Mouse (Mus musculus): Measurements from ENCODE around the gene Myrip.
"Not testable (repeated sequence)": the region's sequence is repeated elsewhere in the genome, so short reads cannot be mapped to it uniquely, and the experiment has no call there.

Gene Myrip

GRCm38 (mm10) chr9:120301213-120301612 is at the start of gene Myrip:
Gene Myrip (plus strand): TSS chr9:120301513.
- not testable (repeated sequence) for DNase-seq (ENCODE audit: extremely low spot score, low read depth, low spot score)

- DNase-seq (ENCODE audit: extremely low spot score, low read depth, low spot score), result no peak
Measured at GRCm38 (mm10) chr9:120259805-120260204, 41.5 kb upstream of the Myrip start.

- DNase-seq (ENCODE audit: extremely low spot score, low read depth, low spot score), result no peak
Measured at GRCm38 (mm10) chr9:120263994-120264393, 37.3 kb upstream of the Myrip start.

GRCm38 (mm10) chr9:120273083-120273482 is 28.2 kb upstream of the Myrip start:
- DNase-seq (ENCODE audit: extremely low spot score, low read depth, low spot score), result no peak

GRCm38 (mm10) chr9:120275226-120275625 is 26.1 kb upstream of the Myrip start:
- no peak for DNase-seq (ENCODE audit: extremely low spot score, low read depth, low spot score)

GRCm38 (mm10) chr9:120281147-120281546 is 20.2 kb upstream of the Myrip start:
- DNase-seq (ENCODE audit: extremely low spot score, low read depth, low spot score), result no peak

- DNase-seq (ENCODE audit: extremely low spot score, low read depth, low spot score), result no peak
Measured at GRCm38 (mm10) chr9:120282461-120283047, 18.8 kb upstream of the Myrip start.

GRCm38 (mm10) chr9:120283556-120283955 is 17.8 kb upstream of the Myrip start:
- DNase-seq (ENCODE audit: extremely low spot score, low read depth, low spot score), result no peak

- DNase-seq (ENCODE audit: extremely low spot score, low read depth, low spot score), result no peak
Measured at GRCm38 (mm10) chr9:120288011-120288410, 13.3 kb upstream of the Myrip start.

- DNase-seq (ENCODE audit: extremely low spot score, low read depth, low spot score), result no peak
Measured at GRCm38 (mm10) chr9:120290375-120290774, 10.9 kb upstream of the Myrip start.

- no peak for DNase-seq (ENCODE audit: extremely low spot score, low read depth, low spot score)
Measured at GRCm38 (mm10) chr9:120292488-120292887, 8.8 kb upstream of the Myrip start.

- no peak for DNase-seq (ENCODE audit: extremely low spot score, low read depth, low spot score)
Measured at GRCm38 (mm10) chr9:120295527-120295926, 5.8 kb upstream of the Myrip start.

GRCm38 (mm10) chr9:120296938-120297337 is 4.4 kb upstream of the Myrip start:
- DNase-seq (ENCODE audit: extremely low spot score, low read depth, low spot score), result no peak

GRCm38 (mm10) chr9:120299429-120299828 is 1.9 kb upstream of the Myrip start:
- no peak for DNase-seq (ENCODE audit: extremely low spot score, low read depth, low spot score)

GRCm38 (mm10) chr9:120302980-120303452 is 1.7 kb downstream of the Myrip start:
- no peak for DNase-seq (ENCODE audit: extremely low spot score, low read depth, low spot score)

- DNase-seq (ENCODE audit: extremely low spot score, low read depth, low spot score), result no peak
Measured at GRCm38 (mm10) chr9:120303453-120304299, 2.4 kb downstream of the Myrip start.

- DNase-seq (ENCODE audit: extremely low spot score, low read depth, low spot score), result no peak
Measured at GRCm38 (mm10) chr9:120304300-120305137, 3.2 kb downstream of the Myrip start.

- DNase-seq (ENCODE audit: extremely low spot score, low read depth, low spot score), result no peak
Measured at GRCm38 (mm10) chr9:120315171-120315570, 13.9 kb downstream of the Myrip start.

- no peak for DNase-seq (ENCODE audit: extremely low spot score, low read depth, low spot score)
Measured at GRCm38 (mm10) chr9:120319099-120319498, 17.8 kb downstream of the Myrip start.

GRCm38 (mm10) chr9:120320573-120320972 is 19.3 kb downstream of the Myrip start:
- DNase-seq (ENCODE audit: extremely low spot score, low read depth, low spot score), result no peak

GRCm38 (mm10) chr9:120322702-120323426 is 21.6 kb downstream of the Myrip start:
- no peak for DNase-seq (ENCODE audit: extremely low spot score, low read depth, low spot score)

Measured in hindlimb bud, embryonic 11.5 days (tissue).